Mouse (Mus musculus) neural tube, embryonic 15.5 days (tissue): Measurements from ENCODE around the gene AW822073. TPM values are rescaled to one million over a fixed set of nuclear protein-coding genes. Genes with fewer than 3 reads are reported as not detected.
A peak's percentile ranks its signal among the peaks of the same experiment; 100 is the strongest.
"Not testable (repeated sequence)": the region's sequence is repeated elsewhere in the genome, so short reads cannot be mapped to it uniquely, and the experiment has no call there.

ENCODE experiments used
- ATAC-seq: fragments of 200-750 bp; cut with Nextera tagmentation; 2 replicates; pipeline ENCODE4 v1.8.0; 2017; ENCODE audit warnings: mild to moderate bottlenecking, moderate TSS enrichment, moderate library complexity; ENCODE audit not compliant: low FRiP score
- H3K27ac ChIP-seq: fragments of 300-500 bp; sonication (generic); replicated peaks from 2 replicates; pipeline ENCODE4 v1.5.1; 2015; ENCODE audit warnings: mild to moderate bottlenecking, inconsistent platforms
- H3K27me3 ChIP-seq: fragments of 300-500 bp; sonication (generic); replicated peaks from 2 replicates; pipeline ENCODE4 v1.6.1; 2015; ENCODE audit warnings: inconsistent platforms
- H3K36me3 ChIP-seq: fragments of 300-500 bp; sonication (generic); 2 replicates; pipeline ENCODE4 v1.6.1; 2015; ENCODE audit warnings: inconsistent platforms
- H3K4me1 ChIP-seq: fragments of 300-500 bp; sonication (generic); 2 replicates; pipeline ENCODE4 v1.6.1; 2015; ENCODE audit warnings: inconsistent platforms
- H3K4me2 ChIP-seq: fragments of 300-500 bp; sonication (generic); 2 replicates; pipeline ENCODE4 v1.6.1; 2015; ENCODE audit warnings: inconsistent platforms, mild to moderate bottlenecking, moderate library complexity
- H3K4me3 ChIP-seq: fragments of 300-500 bp; sonication (generic); replicated peaks from 2 replicates; pipeline ENCODE4 v1.5.1; 2015; ENCODE audit warnings: mild to moderate bottlenecking, inconsistent platforms
- H3K9ac ChIP-seq: fragments of 300-500 bp; sonication (generic); replicated peaks from 2 replicates; pipeline ENCODE4 v1.6.1; 2015; ENCODE audit warnings: mild to moderate bottlenecking, inconsistent platforms
- H3K9me3 ChIP-seq: fragments of 300-500 bp; sonication (generic); replicated peaks from 2 replicates; pipeline ENCODE4 v1.6.1; 2016; ENCODE audit warnings: inconsistent platforms
- WGBS: fragments of 180-500 bp; shearing (Covaris S2); methylation state at CpG from one replicate; pipeline ENCODE4 v1.1.7; 2015; ENCODE audit warnings: mixed read lengths; 5-methylcytosine and 5-hydroxymethylcytosine counted together
- polyA plus RNA-seq: library from polyadenylated mRNA; unstranded; fragments of >200 nt; fragmentation: Nextera tagmentation; extraction: Ambion mirVana; gene quantifications from 2 replicates; pipeline ENCODE4 v1.2.1, GENCODE M21; 2015

AW822073 gene
- polyA plus RNA-seq, 1 experiment from 2014 or later: not detected

DNA sequence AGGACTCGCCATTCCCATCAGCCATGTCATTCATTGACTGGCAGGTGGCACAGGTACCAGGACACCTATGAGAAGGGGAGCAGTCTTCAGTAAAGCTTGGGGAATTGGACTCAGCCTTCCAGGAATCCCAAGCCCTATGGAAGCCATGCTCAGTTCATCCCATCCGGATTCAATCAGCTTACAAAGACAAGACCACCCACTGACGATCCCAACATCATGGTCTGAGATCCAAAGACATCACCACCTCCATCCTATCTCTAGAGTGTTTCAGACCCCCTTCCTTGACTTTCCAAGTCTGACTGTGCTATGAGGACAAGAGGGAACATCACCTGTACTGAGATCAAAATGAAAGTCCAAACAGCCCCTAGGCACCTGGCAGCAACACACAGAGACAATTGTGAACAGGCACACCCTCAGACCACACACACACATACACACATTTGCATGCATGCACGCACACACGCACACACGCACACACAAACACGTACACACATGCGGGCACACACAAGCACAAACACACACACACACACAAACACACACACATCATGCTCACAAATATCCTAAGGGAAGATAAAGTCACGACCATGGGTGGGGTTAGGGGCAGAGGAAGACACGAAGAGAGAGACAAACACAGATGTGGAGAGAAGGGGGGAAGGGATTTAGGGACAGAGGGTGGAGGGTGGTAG, 8.5 kb upstream of the AW822073 start:
- not testable (repeated sequence) for H3K9ac ChIP-seq, H3K4me1 ChIP-seq, H3K4me3 ChIP-seq, H3K36me3 ChIP-seq, H3K27ac ChIP-seq, H3K4me2 ChIP-seq, H3K27me3 ChIP-seq
- H3K9me3 ChIP-seq: peaks cover 15% of the 10 kb centered on the region
- ATAC-seq: peak; percentile 49
- WGBS: 77% methylated on average over 10 of the region's 10 CpGs

DNA sequence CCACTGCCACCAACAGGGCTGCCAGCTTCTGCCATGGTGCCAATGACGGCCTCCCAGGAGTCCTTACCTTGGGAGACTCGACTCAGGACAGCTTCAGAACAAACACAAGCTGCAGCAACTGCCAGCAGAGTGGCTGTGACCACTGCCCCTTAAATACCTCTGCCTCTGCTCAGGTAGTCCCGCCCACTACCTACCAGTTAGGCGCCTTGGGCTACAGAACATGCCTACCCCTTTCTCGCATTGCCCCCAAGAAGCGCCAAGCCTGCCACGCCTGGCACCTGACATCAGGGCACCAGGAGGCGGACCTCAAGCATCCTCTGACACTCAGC, 7.9 kb upstream of the AW822073 start, which contains the start of gene Duxf3:
Gene Duxf3 (minus strand): TSS at position 35 of the 329 bp plus-strand sequence.
- H3K4me3 ChIP-seq, H3K36me3 ChIP-seq, H3K9ac ChIP-seq, H3K4me1 ChIP-seq, H3K4me2 ChIP-seq, H3K27me3 ChIP-seq, H3K27ac ChIP-seq: not testable (repeated sequence)
- peaks cover 15% of the 10 kb centered on the region for H3K9me3 ChIP-seq
- WGBS: 86% methylated on average over 8 of the region's 8 CpGs
- peak; percentile 32; the same call in 1 of the 2 replicates for ATAC-seq

DNA sequence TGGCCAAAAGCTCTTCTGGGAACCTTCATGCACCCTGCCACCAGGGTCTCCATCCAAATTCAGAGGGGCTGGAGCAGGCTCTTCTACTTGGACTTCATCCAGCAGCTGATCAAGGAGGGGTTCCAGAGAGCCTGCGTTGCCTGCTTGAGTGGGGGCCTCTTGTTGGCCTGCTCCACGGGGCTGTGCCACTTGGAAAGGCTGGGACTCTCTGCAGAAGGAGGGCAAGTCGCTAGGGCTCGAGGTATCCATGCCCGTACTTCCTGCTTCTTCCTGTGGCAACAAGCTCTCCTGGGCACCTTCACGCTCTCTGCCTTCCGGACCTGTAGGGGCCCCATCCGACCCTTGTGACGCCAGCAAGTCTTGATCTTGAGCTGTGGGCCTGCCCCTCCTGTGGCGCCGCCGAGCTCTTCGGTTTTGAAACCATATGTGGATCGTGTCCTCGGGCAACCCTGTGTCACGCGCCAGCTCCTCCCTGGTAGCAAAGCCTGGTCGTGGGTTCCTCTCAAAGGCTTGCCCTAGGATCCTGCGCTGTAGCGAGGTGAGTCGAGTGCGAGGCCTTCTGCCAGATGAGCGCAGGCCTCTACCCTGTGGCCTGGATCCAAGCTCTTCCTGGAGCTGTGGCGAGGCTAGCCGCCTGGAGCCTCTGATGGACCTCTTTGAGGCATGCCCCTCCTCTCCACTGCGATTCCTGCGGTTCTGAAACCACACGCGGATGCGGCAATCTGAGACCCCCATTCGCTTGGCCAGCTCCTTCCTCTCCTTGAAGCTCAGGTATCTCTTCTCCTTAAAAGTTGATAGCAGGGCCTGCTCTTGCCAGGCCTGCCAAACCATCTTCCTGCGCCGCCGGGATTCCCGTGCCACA, 7.3 kb upstream of the AW822073 start:
- H3K9me3 ChIP-seq: peaks cover 15% of the 10 kb centered on the region
- not testable (repeated sequence) for H3K9ac ChIP-seq, H3K27ac ChIP-seq, H3K4me2 ChIP-seq, H3K4me3 ChIP-seq, H3K27me3 ChIP-seq, H3K36me3 ChIP-seq, H3K4me1 ChIP-seq
- 91% methylated on average over 35 of the region's 35 CpGs for WGBS
- peak; percentile 87 for ATAC-seq

DNA sequence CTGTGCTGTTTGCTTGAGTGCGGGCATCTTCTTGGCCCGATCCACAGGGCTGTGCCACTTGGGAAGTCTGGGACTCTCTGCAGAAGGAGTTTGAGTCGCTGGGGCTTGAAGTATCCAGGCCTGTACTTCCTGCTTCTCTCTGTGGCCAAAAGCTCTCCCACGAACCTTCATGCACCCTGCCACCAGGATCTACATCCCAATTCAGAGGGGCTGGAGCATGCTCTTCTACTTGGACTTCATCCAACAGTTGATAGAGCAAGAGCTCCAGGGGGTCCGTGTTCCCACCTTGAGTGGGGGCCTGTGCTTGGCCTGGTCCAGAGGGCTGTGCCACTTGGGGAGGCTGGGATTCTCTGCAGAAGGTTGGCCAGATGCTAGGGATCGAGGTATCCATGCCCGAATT, 6.4 kb upstream of the AW822073 start:
- 85% methylated on average over 5 of the region's 7 CpGs for WGBS
- H3K36me3 ChIP-seq, H3K4me2 ChIP-seq, H3K27ac ChIP-seq, H3K9ac ChIP-seq, H3K27me3 ChIP-seq, H3K4me1 ChIP-seq, H3K4me3 ChIP-seq: not testable (repeated sequence)
- peaks cover 18% of the 10 kb centered on the region for H3K9me3 ChIP-seq
- peak; percentile 25 for ATAC-seq

DNA sequence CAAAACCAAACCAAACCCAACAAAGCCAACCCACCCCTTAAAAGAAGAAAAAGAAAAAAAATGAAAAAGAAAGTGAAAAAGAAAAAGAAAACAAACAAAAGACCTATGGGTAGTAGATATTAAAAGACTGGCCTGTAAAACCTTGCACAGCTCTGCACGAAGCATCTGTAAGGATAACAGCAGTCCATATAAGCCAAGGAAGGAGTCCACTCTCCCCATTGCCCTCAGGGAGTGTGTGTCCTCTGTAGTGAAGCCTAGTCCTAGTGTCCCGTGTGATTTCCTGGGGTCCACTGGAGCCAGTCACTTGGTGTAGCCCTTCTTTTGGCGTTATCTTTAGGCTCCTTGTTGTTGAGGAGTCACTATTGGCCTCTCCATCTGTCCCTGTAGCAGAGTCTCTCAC, 5.3 kb upstream of the AW822073 start:
- not testable (repeated sequence) for H3K4me1 ChIP-seq, ATAC-seq, H3K9ac ChIP-seq, H3K36me3 ChIP-seq, H3K4me2 ChIP-seq, H3K27ac ChIP-seq, H3K27me3 ChIP-seq, H3K4me3 ChIP-seq
- 56% methylated on average over 3 of the region's 3 CpGs for WGBS
- H3K9me3 ChIP-seq: peaks cover 18% of the 10 kb centered on the region

DNA sequence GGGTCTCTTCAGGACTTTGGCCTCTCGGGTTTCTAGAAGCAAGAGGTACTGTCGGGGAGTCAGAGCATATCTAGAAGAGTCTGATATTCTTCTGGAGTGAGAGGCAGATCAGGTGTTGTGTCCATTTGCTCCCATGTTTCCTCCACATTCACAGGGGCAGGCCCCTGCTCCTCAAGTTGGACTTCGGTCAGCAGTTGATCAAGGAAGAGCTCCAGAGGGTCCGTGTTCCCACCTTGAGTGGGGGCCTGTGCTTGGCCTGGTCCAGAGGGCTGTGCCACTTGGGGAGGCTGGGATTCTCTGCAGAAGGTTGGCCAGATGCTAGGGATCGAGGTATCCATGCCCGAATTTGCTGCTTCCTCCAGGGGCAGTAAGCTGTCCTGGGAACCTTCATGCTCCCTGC, 3.1 kb upstream of the AW822073 start:
- not testable (repeated sequence) for H3K27ac ChIP-seq, H3K9ac ChIP-seq, H3K4me2 ChIP-seq, H3K4me3 ChIP-seq, ATAC-seq, H3K4me1 ChIP-seq, H3K27me3 ChIP-seq, H3K36me3 ChIP-seq
- WGBS: 86% methylated on average over 2 of the region's 6 CpGs
- peaks cover 18% of the 10 kb centered on the region for H3K9me3 ChIP-seq

DNA sequence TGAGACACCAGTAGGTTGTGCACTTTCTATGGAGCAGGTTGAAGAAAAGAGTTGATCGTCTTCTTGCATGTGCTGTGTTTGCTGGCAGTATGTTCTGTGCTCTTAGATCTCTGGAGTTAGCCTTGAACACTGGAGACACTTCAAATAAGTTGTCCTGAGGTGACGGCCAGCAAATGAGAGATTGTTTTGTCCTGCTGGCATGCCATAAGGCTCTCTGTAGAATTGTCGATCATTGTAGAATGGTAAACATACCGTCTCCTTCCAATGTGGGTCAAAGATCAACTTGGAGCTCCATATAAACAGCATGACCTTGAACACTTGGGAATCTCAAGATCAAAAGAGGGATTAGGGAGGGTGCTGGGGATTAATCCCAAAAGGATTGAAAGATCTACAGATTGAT, 1.6 kb upstream of the AW822073 start:
- not testable (repeated sequence) for H3K27me3 ChIP-seq, H3K9me3 ChIP-seq, H3K36me3 ChIP-seq, ATAC-seq, H3K27ac ChIP-seq, H3K9ac ChIP-seq, H3K4me1 ChIP-seq, H3K4me2 ChIP-seq, H3K4me3 ChIP-seq
- 78% methylated on average over 4 of the region's 4 CpGs for WGBS

DNA sequence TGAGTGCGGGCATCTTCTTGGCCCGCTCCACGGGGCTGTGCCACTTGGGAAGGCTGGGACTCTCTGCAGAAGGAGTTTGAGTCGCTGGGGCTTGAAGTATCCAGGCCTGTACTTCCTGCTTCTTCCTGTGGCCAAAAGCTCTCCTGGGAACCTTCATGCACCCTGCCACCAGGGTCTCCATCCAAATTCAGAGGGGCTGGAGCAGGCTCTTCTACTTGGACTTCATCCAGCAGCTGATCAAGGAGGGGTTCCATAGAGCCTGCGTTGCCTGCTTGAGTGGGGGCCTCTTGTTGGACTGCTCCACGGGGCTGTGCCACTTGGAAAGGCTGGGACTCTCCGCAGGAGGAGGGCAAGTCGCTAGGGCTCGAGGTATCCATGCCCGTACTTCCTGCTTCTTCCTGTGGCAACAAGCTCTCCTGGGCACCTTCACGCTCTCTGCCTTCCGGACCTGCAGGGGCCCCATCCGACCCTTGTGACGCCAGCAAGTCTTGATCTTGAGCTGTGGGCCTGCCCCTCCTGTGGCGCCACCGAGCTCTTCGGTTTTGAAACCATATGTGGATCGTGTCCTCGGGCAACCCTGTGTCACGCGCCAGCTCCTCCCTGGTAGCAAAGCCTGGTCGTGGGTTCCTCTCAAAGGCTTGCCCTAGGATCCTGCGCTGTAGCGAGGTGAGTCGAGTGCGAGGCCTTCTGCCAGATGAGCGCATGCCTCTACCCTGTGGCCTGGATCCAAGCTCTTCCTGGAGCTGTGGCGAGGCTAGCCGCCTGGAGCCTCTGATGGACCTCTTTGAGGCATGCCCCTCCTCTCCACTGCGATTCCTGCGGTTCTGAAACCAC, 541 bp downstream of the AW822073 start:
- not testable (repeated sequence) for H3K4me3 ChIP-seq, H3K9me3 ChIP-seq, H3K27me3 ChIP-seq, H3K4me2 ChIP-seq, H3K9ac ChIP-seq, H3K4me1 ChIP-seq, ATAC-seq, H3K36me3 ChIP-seq, H3K27ac ChIP-seq
- 86% methylated on average over 31 of the region's 31 CpGs for WGBS

DNA sequence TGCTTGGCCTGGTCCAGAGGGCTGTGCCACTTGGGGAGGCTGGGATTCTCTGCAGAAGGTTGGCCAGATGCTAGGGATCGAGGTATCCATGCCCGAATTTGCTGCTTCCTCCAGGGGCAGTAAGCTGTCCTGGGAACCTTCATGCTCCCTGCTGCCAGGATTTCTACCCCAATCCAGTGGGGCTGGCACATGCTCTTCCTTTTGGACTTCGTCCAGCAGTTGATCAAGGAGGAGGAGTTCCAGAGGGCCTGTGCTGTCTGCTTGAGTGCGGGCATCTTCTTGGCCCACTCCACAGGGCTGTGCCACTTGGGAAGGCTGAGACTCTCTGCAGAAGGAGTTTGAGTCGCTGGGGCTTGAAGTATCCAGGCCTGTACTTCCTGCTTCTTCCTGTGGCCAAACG, 1.6 kb downstream of the AW822073 start:
- H3K9ac ChIP-seq, H3K27me3 ChIP-seq, H3K27ac ChIP-seq, H3K4me1 ChIP-seq, H3K4me3 ChIP-seq, H3K9me3 ChIP-seq, H3K36me3 ChIP-seq, H3K4me2 ChIP-seq, ATAC-seq: not testable (repeated sequence)
- 94% methylated on average over 4 of the region's 6 CpGs for WGBS

DNA sequence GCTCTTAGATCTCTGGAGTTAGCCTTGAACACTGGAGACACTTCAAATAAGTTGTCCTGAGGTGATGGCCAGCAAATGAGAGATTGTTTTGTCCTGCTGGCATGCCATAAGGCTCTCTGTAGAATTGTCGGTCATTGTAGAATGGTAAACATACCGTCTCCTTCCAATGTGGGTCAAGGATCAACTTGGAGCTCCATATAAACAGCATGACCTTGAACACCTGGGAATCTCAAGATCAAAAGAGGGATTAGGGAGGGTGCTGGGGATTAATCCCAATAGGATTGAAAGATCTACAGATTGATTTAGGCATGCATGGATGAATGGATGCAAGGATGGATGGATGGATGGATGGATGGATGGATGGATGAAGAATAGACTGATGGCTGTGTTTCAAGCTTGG, 3.2 kb downstream of the AW822073 start:
- ATAC-seq, H3K4me1 ChIP-seq, H3K9me3 ChIP-seq, H3K4me2 ChIP-seq, H3K27ac ChIP-seq, H3K36me3 ChIP-seq, H3K4me3 ChIP-seq, H3K27me3 ChIP-seq, H3K9ac ChIP-seq: not testable (repeated sequence)
- WGBS: 97% methylated on average over 2 of the region's 2 CpGs

DNA sequence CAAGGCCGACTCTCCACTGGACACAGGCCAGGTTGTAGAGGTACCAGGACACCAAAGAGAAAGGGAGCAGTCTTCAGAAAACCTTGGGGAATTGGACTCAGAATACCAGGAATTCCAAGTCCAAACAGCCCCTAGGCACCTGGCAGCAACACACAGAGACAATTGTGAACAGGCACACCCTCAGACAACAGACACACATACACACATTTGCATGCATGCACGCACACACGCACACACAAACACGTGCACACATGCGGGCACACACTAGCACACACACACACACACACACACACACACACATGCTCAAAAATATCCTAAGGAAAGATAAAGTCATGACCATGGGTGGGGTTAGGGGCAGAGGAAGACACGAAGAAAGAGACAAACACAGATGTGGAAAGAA, 4.0 kb downstream of the AW822073 start:
- Histone ChIP-seq H3K9me3 (0 out of 2 replicates have a peak, but pooled peaks cover 3% of the 10 kb centered on the region), H3K9ac (no peak overlapping the region), H3K27me3 (no peaks in the 10 kb centered on the region), H3K27ac (no peak overlapping the region), H3K4me3 (no peak overlapping the region), H3K4me2 (no peak overlapping the region), H3K36me3 (no peaks in the 10 kb centered on the region), H3K4me1 (no peaks in the 10 kb centered on the region)
- ATAC-seq: no peak
- WGBS: 89% methylated on average over 6 of the region's 6 CpGs
